Mouse (Mus musculus) G1E (cell line): ENCODE results near the gene Map2k1. TPM values are rescaled to one million over a fixed set of nuclear protein-coding genes. Genes with fewer than 3 reads are reported as not detected.
"Not testable (repeated sequence)": the region's sequence is repeated elsewhere in the genome, so short reads cannot be mapped to it uniquely, and the experiment has no call there.

Experiments used
- ATAC-seq: 2 replicates; pipeline ENCODE4 v1.8.0; 2016; ENCODE audit warnings: mild to moderate bottlenecking; ENCODE audit not compliant: insufficient number of reproducible peaks, poor library complexity, low FRiP score, severe bottlenecking; ENCODE audit errors: extremely low read depth
- DNase-seq: peaks from one replicate; pipeline ENCODE4 v3.0.0; 2012; ENCODE audit warnings: low spot score
- H3K27me3 ChIP-seq: 2 replicates; pipeline ENCODE4 v1.6.1; 2012; ENCODE audit warnings: mild to moderate bottlenecking, low read length, inconsistent platforms; ENCODE audit not compliant: insufficient read depth
- H3K36me3 ChIP-seq: replicated peaks from 2 replicates; pipeline ENCODE3; 2012; ENCODE audit warnings: mild to moderate bottlenecking, inconsistent platforms
- H3K4me1 ChIP-seq: 2 replicates; pipeline ENCODE4 v1.6.1; 2012; ENCODE audit warnings: low read depth, low read length, inconsistent platforms, mixed read lengths; ENCODE audit not compliant: insufficient read depth
- H3K4me3 ChIP-seq: 2 replicates; pipeline ENCODE4 v1.5.1; 2012; ENCODE audit warnings: low read depth, mild to moderate bottlenecking, inconsistent platforms, low read length, moderate library complexity, mixed read lengths
- H3K9me3 ChIP-seq: replicated peaks from 2 replicates; pipeline ENCODE4 v1.6.1; 2012; ENCODE audit warnings: inconsistent platforms
- CTCF ChIP-seq: IDR thresholded peaks from 2 replicates; pipeline ENCODE4 v1.5.1; 2012; ENCODE audit warnings: low read depth, low read length, inconsistent platforms, mixed read lengths
- GATA1 ChIP-seq: IDR thresholded peaks from 2 replicates; pipeline ENCODE4 v1.6.1; 2012; ENCODE audit warnings: borderline replicate concordance, low read length, inconsistent platforms, mixed read lengths
- GATA2 ChIP-seq: IDR thresholded peaks from 2 replicates; pipeline ENCODE4 v1.6.1; 2012; ENCODE audit warnings: low read depth, low read length, inconsistent platforms, borderline replicate concordance
- POLR2AphosphoS5 ChIP-seq: IDR thresholded peaks from 2 replicates; pipeline ENCODE4 v1.6.1; 2012; ENCODE audit warnings: low read depth, low read length, inconsistent platforms; ENCODE audit not compliant: insufficient replicate concordance
- TAL1 ChIP-seq: conservative IDR thresholded peaks from 2 replicates; pipeline ENCODE4 v1.6.1; 2012; ENCODE audit warnings: low read depth, low read length, inconsistent platforms, mixed read lengths
- polyA plus RNA-seq: library from polyadenylated mRNA; stranded (reverse); fragments of >175 nt; gene quantifications from 2 replicates; pipeline ENCODE4 v1.2.3, GENCODE M21; 2012
- total RNA-seq, 2 experiments: library from RNA; stranded (forward) in 1 of 2; stranded (reverse) in 1 of 2; fragments of 200-1000 nt in 1 of 2; fragments of >200 nt in 1 of 2; fragmentation: Nextera tagmentation in 1 of 2; gene quantifications; 2 replicates each; pipeline ENCODE4 v1.2.3; 2014 to 2017

The Map2k1 gene
- total and polyA plus RNA-seq, 3 experiments: 40.0 to 121 (median 43.3) TPM

DNA sequence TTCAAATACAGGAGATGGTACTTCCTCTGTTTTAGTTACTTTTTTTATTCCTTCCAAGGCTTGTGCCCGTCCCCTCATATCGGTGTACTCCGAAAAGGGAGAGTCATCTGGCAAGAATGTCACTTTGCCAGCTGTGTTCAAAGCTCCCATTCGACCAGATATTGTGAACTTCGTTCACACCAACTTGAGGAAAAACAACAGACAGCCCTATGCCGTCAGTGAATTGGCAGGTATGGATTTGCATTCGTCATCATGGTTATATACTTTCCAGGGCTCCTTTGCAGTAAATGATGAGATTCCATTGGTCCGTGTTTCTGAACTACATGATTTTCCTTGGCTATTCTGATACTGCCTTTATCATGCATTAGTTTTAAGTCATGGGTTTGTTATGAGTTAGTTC, 78.7 kb downstream of the Map2k1 start:
- DNase-seq (no peak), ATAC-seq (no peak)
- H3K4me1 ChIP-seq: peaks cover 51% of the 10 kb centered on the region
- no peak for TF ChIP-seq GATA2
- no peak for TF ChIP-seq POLR2AphosphoS5
- no peak for TF ChIP-seq CTCF
- H3K36me3 ChIP-seq: peaks cover 57% of the 10 kb centered on the region
- H3K4me3 ChIP-seq: peak overlapping the region; percentile 82
- no peaks in the 10 kb centered on the region for H3K9me3 ChIP-seq
- H3K27me3 ChIP-seq: no peaks in the 10 kb centered on the region

DNA sequence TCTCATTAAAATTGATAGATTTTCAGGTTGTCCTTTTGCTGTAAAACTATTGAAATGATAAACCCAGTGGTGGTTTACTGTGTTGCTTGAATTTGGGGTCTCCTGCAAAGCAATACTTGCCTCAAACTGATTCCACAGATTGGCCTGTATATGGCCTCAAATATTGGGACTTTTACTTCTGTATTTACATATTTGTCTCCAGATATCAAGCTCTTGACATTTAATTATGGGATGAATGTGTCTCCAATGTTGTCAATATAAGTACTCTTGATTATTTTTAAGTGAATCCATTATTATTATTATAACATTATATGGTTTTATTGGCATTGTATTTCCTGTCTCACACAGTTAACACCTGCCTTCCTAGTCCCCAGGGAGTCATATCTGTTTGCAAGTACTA, 79.1 kb downstream of the Map2k1 start:
- Histone ChIP-seq H3K4me3 (peak overlapping the region; percentile 82), H3K9me3 (no peaks in the 10 kb centered on the region), H3K27me3 (no peaks in the 10 kb centered on the region), H3K4me1 (peaks cover 48% of the 10 kb centered on the region), H3K36me3 (peaks cover 58% of the 10 kb centered on the region)
- TF ChIP-seq TAL1 (no peak), POLR2AphosphoS5 (no peak), CTCF (no peak)
- DNase-seq (no peak), ATAC-seq (no peak)

- H3K36me3 ChIP-seq: peaks cover 58% of the 10 kb centered on the region
- TF ChIP-seq GATA1: no peak
- TF ChIP-seq POLR2AphosphoS5: no peak
- TF ChIP-seq GATA2: no peak
- no peak for TF ChIP-seq TAL1
- TF ChIP-seq CTCF: no peak
- H3K4me3 ChIP-seq: peak overlapping the region; percentile 82
- DNase-seq: no peak
- H3K4me1 ChIP-seq: peaks cover 48% of the 10 kb centered on the region
- no peaks in the 10 kb centered on the region for H3K27me3 ChIP-seq
- no peak for ATAC-seq
- no peaks in the 10 kb centered on the region for H3K9me3 ChIP-seq
Measured at GRCm38 (mm10) chr9:64173666-64174220, 79.7 kb downstream of the Map2k1 start.

DNA sequence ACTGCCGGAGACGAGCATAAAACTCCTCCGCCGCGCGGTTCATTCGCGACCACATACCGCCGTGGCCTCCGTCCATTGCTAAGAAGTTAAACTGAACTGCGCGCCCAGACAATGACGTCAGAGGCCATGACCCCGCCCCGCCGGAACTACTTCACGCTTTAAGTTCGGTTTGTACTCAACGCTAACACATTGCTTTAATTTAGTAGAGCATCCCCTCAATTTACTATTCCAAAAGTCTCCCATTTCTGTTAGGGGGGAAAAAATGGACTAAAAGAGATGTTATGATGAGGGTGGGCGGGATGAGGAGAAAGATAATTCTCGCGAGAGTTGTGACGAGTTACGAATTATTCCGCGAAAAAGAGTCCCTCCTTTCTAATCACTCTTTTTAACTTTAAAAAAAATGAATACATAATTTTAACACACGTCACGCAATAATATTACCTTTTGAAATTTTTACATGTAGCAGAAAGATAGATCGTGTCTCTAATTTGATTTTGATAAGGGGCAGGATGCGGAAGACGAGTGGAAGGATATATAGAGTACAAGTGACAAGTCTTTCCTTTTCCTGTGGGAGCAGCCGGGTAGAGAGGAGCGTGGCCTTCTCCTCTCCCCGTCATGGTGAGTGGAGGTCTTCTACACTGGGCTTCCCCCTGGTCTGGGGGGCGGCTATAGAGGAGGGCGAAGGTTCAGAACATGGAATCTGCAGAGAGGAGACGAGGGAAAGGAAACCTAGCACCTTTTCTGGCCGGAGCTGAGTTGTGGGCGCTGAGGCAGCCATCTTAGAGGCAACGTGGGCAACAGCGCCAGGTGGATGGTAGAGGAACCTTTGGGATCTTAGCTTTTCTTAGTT, 80.4 kb downstream of the Map2k1 start, which contains the start of the genes Zwilch and Rpl4:
Gene Zwilch (minus strand): TSS at position 289 of the 850 bp plus-strand sequence.
Gene Rpl4 (plus strand): TSS at position 560 of the 850 bp plus-strand sequence.
- H3K9me3 ChIP-seq: no peaks in the 10 kb centered on the region
- peak within 1 kb of the TSS; percentile 82 for H3K4me3 ChIP-seq
- ATAC-seq (peak; percentile 61), DNase-seq (peak; percentile 33)
- no peaks in the 10 kb centered on the region for H3K27me3 ChIP-seq
- H3K4me1 ChIP-seq: peaks cover 44% of the 10 kb centered on the region
- peaks cover 59% of the 10 kb centered on the region for H3K36me3 ChIP-seq
- TF ChIP-seq POLR2AphosphoS5 (peak; percentile 56; the same call in 1 of the 2 replicates), GATA1 (no peak)

DNA sequence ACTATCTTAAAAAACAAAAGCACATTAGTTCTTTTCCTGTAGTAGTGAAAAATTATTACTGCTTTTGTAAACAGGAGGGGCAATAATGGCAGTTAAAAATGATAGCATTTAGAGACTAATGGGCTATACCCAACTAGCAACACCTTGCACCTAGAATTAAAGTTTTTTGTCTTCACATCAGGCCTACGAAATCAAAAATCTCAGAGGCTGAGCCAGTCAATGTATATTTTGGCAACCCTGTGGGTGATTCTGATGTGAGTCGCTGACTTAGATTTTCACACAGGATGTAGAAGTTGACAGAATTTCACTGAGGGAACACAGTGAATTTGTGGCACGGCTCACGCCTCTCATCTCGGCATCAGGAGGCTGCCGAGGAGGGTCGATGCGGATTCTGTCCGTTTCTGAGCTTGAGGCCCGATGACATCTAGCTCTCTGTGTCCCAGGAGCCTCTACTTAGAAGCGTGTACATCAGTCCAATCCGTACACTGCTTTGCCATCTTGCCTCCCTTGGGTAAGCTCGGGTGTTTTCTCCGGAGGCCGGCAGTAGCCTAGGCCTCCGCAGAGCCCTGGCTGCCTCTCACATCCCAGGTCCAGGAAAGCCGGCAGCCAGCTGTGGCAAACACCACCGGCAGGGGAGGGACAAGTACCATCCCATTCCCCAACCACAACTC, 81.2 kb downstream of the Map2k1 start:
- H3K27me3 ChIP-seq: no peaks in the 10 kb centered on the region
- peak overlapping the region; percentile 82 for H3K4me3 ChIP-seq
- ATAC-seq (no peak), DNase-seq (no peak)
- TF ChIP-seq GATA1 (no peak), GATA2 (no peak)
- peaks cover 42% of the 10 kb centered on the region for H3K4me1 ChIP-seq
- H3K36me3 ChIP-seq: peaks cover 59% of the 10 kb centered on the region
- no peaks in the 10 kb centered on the region for H3K9me3 ChIP-seq

DNA sequence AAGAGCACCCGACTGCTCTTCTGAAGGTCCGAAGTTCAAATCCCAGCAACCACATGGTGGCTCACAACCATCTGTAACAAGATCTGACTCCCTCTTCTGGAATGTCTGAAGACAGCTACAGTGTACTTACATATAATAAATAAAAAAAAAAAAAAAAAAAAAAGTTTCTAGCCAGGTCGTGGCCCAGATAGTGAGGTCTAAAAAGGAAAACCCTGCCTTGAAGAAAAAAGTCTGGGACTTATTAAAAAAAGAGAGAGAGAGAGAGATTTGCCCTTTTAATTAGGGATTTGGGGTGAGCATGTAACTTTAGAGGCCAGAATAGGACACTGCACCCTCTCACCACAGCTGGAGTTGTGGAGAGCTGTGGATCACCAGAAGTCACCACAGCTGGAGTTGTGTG, 83.5 kb downstream of the Map2k1 start:
- ATAC-seq, DNase-seq, H3K9me3 ChIP-seq, H3K27me3 ChIP-seq, H3K4me3 ChIP-seq: not testable (repeated sequence)
- Histone ChIP-seq H3K36me3 (peaks cover 58% of the 10 kb centered on the region), H3K4me1 (peaks cover 26% of the 10 kb centered on the region)
